Mouse (Mus musculus): Measurements from ENCODE around the gene Npr2. TPM values are rescaled to one million over a fixed set of nuclear protein-coding genes. Genes with fewer than 3 reads are reported as not detected.

Npr2 gene
- total and polyA plus RNA-seq, 3 experiments = 0.27 to 2.3 TPM; not detected in 1

DNA sequence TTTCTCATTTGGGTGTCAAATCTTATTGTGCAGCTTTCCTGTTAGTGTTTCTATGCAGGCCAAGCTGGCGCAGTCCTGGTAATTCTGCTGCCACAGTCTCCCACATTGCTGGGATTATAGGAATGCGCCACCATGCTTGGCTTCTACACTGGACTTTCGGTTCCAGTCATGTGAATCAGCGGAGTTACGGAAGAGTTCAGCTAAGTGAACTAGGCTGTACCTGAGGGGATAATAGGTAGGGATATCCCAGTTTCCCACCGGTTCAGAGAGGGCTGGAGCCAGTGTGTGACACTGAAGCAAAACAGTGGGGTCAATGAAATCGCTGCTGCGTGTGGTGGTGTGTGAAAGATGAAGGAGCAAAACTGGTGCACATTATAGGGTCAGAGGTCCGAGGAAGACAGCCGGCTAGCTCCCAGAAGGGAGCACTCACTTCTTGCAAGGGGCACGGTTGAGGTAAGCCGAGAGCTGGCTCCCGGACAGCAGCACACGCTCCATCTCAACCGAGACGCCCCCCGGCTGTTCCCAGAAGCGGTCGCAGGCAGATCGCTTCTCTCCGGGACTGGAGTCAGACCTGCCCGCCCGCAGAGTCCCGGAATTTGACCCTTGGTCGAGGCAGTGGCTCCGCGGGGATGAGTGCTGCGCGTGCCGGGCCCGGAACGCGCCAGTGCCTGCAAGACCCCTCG is 24.1 kb downstream of the Npr2 start:
- H3K36me3 ChIP-seq (ENCODE audit: control insufficient read depth in 1 of 2, insufficient read depth in 2 of 2, low read length in 2 of 2) = peaks cover 0 to 8% of the 10 kb centered on the region in 2 experiments; a peak in 2 of 4 replicates
- H3K4me3 ChIP-seq (ENCODE audit: control insufficient read depth in 1 of 2, insufficient read depth in 1 of 2, low read depth in 2 of 2, low read length in 2 of 2) = peak overlapping the region; percentile 80 to 89
- H3K9ac ChIP-seq (ENCODE audit: control insufficient read depth, low read depth, low read length, poor library complexity, severe bottlenecking) = peak overlapping the region; percentile 85
- no peaks in the 10 kb centered on the region; a peak in 1 of 4 replicates for H3K27me3 ChIP-seq (ENCODE audit: control insufficient read depth in 1 of 2, insufficient read depth in 2 of 2, low read length in 2 of 2)
- H3K4me1 ChIP-seq (ENCODE audit: control insufficient read depth in 1 of 2, insufficient read depth in 2 of 2, low read length in 2 of 2) = peaks cover 0 to 9% of the 10 kb centered on the region in 2 experiments; a peak in 1 of 4 replicates
- peaks cover 3% of the 10 kb centered on the region; the same call in 1 of the 2 replicates for H3K79me2 ChIP-seq (ENCODE audit: control insufficient read depth, insufficient read depth, low read length, poor library complexity)
- H3K9me3 ChIP-seq (replicated peaks; ENCODE audit: insufficient read depth, low read length) = no peaks in the 10 kb centered on the region
- no peak for DNase-seq (ENCODE audit: low read depth, low spot score)
- TF ChIP-seq HCFC1 (IDR thresholded peaks at IDR 0.05; ENCODE audit: low read depth, low read length) (no peak), MYB (IDR thresholded peaks at IDR 0.05; ENCODE audit: low read depth, low read length) (no peak), ZKSCAN1 (IDR thresholded peaks at IDR 0.05; ENCODE audit: low read depth, low read length) (no peak), MAX (IDR thresholded peaks at IDR 0.05; ENCODE audit: low read length) (peak; percentile 9; the same call in 1 of the 2 replicates), CHD1 (IDR thresholded peaks at IDR 0.05; ENCODE audit: low read depth, low read length) (no peak), POLR2AphosphoS2 (IDR thresholded peaks at IDR 0.05; ENCODE audit: low read length) (no peak), MYC (IDR thresholded peaks at IDR 0.05; ENCODE audit: low read depth, low read length) (no peak), RCOR1 (IDR thresholded peaks at IDR 0.05; ENCODE audit: low read depth, low read length) (no peak), GABPA (IDR thresholded peaks at IDR 0.05; ENCODE audit: low read depth, low read length) (no peak), UBTF (IDR thresholded peaks at IDR 0.05; ENCODE audit: borderline replicate concordance, insufficient read depth, low read depth, low read length) (0 out of 2 replicates have a peak, but pooled peaks have one; percentile 66)
- 0 out of 2 replicates have a peak overlapping the region, but pooled peaks have one; percentile 16 for H3K27ac ChIP-seq (ENCODE audit: control insufficient read depth, low read depth, low read length)

DNA sequence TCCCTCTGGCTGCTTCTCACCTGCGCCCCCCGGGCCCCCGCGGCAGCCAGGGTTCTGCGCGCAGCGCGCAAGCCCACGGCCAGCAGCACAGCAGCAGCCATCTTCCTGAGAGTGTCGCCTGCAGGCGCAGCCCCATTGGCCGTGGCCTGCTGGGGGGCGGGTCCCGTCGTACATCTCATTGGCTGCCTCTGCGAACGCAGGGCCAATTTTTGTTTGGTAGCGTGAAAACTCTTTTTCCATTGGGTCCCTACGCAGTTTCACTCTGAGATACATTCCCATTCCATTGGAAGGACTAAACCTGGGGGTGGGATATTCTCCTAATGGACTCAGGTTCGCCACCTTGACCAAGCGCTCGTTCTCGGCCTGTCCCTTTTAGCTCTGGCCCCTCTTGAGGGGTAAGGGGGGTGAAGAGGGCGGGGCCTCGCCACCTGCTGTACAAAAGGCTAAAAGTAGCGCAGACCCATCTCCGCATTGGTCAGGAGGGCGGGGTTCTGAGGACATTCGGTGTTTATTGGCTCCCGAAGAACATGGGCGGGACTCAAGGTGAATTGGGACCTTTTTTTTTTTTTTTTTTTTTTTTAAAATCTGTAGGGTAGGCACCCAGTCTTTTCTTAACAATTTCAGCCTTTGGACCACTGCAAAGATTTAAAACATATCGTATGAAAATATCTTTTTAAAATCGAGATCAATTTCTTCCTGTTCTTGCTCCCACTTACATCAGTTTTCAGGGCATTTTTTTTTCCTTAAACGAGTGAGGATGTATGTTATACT is 24.8 kb downstream of the Npr2 start, which contains the start of gene Hint2:
Gene Hint2 (minus strand): TSS at position 128 of the 771 bp plus-strand sequence.
- H3K4me3 ChIP-seq (ENCODE audit: control insufficient read depth in 1 of 2, insufficient read depth in 1 of 2, low read depth in 2 of 2, low read length in 2 of 2) = peak within 1 kb of the TSS; percentile 80 to 89
- no peaks in the 10 kb centered on the region; a peak in 2 of 4 replicates for H3K27me3 ChIP-seq (ENCODE audit: control insufficient read depth in 1 of 2, insufficient read depth in 2 of 2, low read length in 2 of 2)
- H3K4me1 ChIP-seq (ENCODE audit: control insufficient read depth in 1 of 2, insufficient read depth in 2 of 2, low read length in 2 of 2) = peaks cover 0 to 12% of the 10 kb centered on the region in 2 experiments; a peak in 1 of 4 replicates
- peaks cover 0 to 8% of the 10 kb centered on the region in 2 experiments; a peak in 2 of 4 replicates for H3K36me3 ChIP-seq (ENCODE audit: control insufficient read depth in 1 of 2, insufficient read depth in 2 of 2, low read length in 2 of 2)
- H3K9me3 ChIP-seq (replicated peaks; ENCODE audit: insufficient read depth, low read length) = no peaks in the 10 kb centered on the region
- 0 out of 2 replicates have a peak within 1 kb of the TSS, but pooled peaks have one; percentile 16 for H3K27ac ChIP-seq (ENCODE audit: control insufficient read depth, low read depth, low read length)
- H3K9ac ChIP-seq (ENCODE audit: control insufficient read depth, low read depth, low read length, poor library complexity, severe bottlenecking) = peak within 1 kb of the TSS; percentile 85
- peak; percentile 98 for DNase-seq (ENCODE audit: low read depth, low spot score)
- H3K79me2 ChIP-seq (ENCODE audit: control insufficient read depth, insufficient read depth, low read length, poor library complexity) = peaks cover 3% of the 10 kb centered on the region; the same call in 1 of the 2 replicates
- TF ChIP-seq TCF12 (IDR thresholded peaks at IDR 0.05; ENCODE audit: low read depth, low read length) (no peak), USF1 (IDR thresholded peaks at IDR 0.05; ENCODE audit: low read depth, low read length) (no peak), MAFK (IDR thresholded peaks at IDR 0.05; ENCODE audit: borderline replicate concordance, low read depth, low read length) (no peak), NRF1 (IDR thresholded peaks at IDR 0.05; ENCODE audit: insufficient read depth, low read depth, low read length, poor library complexity, severe bottlenecking) (peak; percentile 60), UBTF (IDR thresholded peaks at IDR 0.05; ENCODE audit: borderline replicate concordance, insufficient read depth, low read depth, low read length) (no peak; the same call in 1 of the 2 replicates), MXI1 (IDR thresholded peaks at IDR 0.05; ENCODE audit: low read depth, low read length) (peak; percentile 59), ZNF384 (IDR thresholded peaks at IDR 0.05; ENCODE audit: low read depth, low read length) (peak; percentile 99), ELF1 (IDR thresholded peaks at IDR 0.05; ENCODE audit: low read depth, low read length) (0 out of 2 replicates have a peak, but pooled peaks have one; percentile 53), MYB (IDR thresholded peaks at IDR 0.05; ENCODE audit: low read depth, low read length) (no peak), NELFE (IDR thresholded peaks at IDR 0.05; ENCODE audit: low read depth, low read length) (peak; percentile 82), TAL1 (IDR thresholded peaks at IDR 0.05; ENCODE audit: low read length) (no peak), TBP (IDR thresholded peaks at IDR 0.05; ENCODE audit: low read depth, low read length) (peak; percentile 47), POLR2A (IDR thresholded peaks at IDR 0.05; ENCODE audit: control insufficient read depth in 1 of 2, insufficient read depth in 1 of 2, low read depth in 1 of 2, low read length in 2 of 2, poor library complexity in 1 of 2) (peak; percentile 82 to 95), JUND (IDR thresholded peaks at IDR 0.05; ENCODE audit: low read depth, low read length) (no peak), ZKSCAN1 (IDR thresholded peaks at IDR 0.05; ENCODE audit: low read depth, low read length) (peak; percentile 45; the same call in 1 of the 2 replicates), SIN3A (IDR thresholded peaks at IDR 0.05; ENCODE audit: low read length) (peak; percentile 70), HCFC1 (IDR thresholded peaks at IDR 0.05; ENCODE audit: low read depth, low read length) (peak; percentile 75), RCOR1 (IDR thresholded peaks at IDR 0.05; ENCODE audit: low read depth, low read length) (no peak), ETS1 (IDR thresholded peaks at IDR 0.05; ENCODE audit: low read depth, low read length) (no peak), GATA1 (IDR thresholded peaks at IDR 0.05; ENCODE audit: low read depth, low read length) (no peak), POLR2AphosphoS2 (IDR thresholded peaks at IDR 0.05; ENCODE audit: low read length) (peak; percentile 50; the same call in 1 of the 2 replicates), CTCF (IDR thresholded peaks at IDR 0.05 in 2 of 3, conservative IDR thresholded peaks at IDR 0.05 in 1 of 3; ENCODE audit: control insufficient read depth in 1 of 3, insufficient read depth in 1 of 3, low read depth in 2 of 3, low read length in 3 of 3, poor library complexity in 1 of 3, severe bottlenecking in 1 of 3) (no peak), CHD2 (IDR thresholded peaks at IDR 0.05; ENCODE audit: low read length) (peak; percentile 70)
